Mouse (Mus musculus) kidney, postnatal 0 days (tissue): ENCODE results near the gene Gsn. TPM values are rescaled to one million over a fixed set of nuclear protein-coding genes. Genes with fewer than 3 reads are reported as not detected.

ENCODE experiments used
- ATAC-seq: fragments of 200-750 bp; cut with Nextera tagmentation; replicated peaks from 2 replicates; pipeline ENCODE4 v1.8.0; 2017; ENCODE audit warnings: low read depth, moderate number of reproducible peaks, moderate TSS enrichment, moderate library complexity; ENCODE audit not compliant: low FRiP score
- DNase-seq: peaks from one replicate; pipeline ENCODE4 v3.0.0-alpha.2; 2016; ENCODE audit warnings: low spot score
- H3K27ac ChIP-seq: fragments of 300-500 bp; sonication (generic); 2 replicates; pipeline ENCODE4 v1.5.1; 2014; ENCODE audit warnings: mild to moderate bottlenecking
- H3K27me3 ChIP-seq: fragments of 300-500 bp; sonication (generic); 2 replicates; pipeline ENCODE4 v1.6.1; 2014; ENCODE audit warnings: low read length, mixed read lengths; ENCODE audit not compliant: insufficient read depth
- H3K36me3 ChIP-seq: fragments of 300-500 bp; sonication (generic); 2 replicates; pipeline ENCODE4 v1.6.1; 2014; ENCODE audit warnings: low read length, mixed read lengths; ENCODE audit not compliant: insufficient read depth
- H3K4me1 ChIP-seq: fragments of 300-500 bp; sonication (generic); replicated peaks from 2 replicates; pipeline ENCODE4 v1.6.1; 2014; ENCODE audit warnings: antibody characterized with exemption, low read length, mixed read lengths; ENCODE audit not compliant: insufficient read depth
- H3K4me2 ChIP-seq: fragments of 300-500 bp; sonication (generic); 2 replicates; pipeline ENCODE4 v1.6.1; 2014; ENCODE audit warnings: mild to moderate bottlenecking, low read length, moderate library complexity, mixed read lengths
- H3K4me3 ChIP-seq: fragments of 300-500 bp; sonication (generic); replicated peaks from 2 replicates; pipeline ENCODE4 v1.5.1; 2014; ENCODE audit warnings: low read depth, low read length
- H3K9ac ChIP-seq: fragments of 300-500 bp; sonication (generic); 2 replicates; pipeline ENCODE4 v1.6.1; 2014; ENCODE audit warnings: low read depth, low read length
- H3K9me3 ChIP-seq: fragments of 300-500 bp; sonication (generic); replicated peaks from 2 replicates; pipeline ENCODE4 v1.6.1; 2016; ENCODE audit warnings: low read length, inconsistent platforms, mixed read lengths
- CTCF ChIP-seq: IDR thresholded peaks from 2 replicates; pipeline ENCODE4 v1.5.1; 2016; ENCODE audit warnings: antibody characterized with exemption, low read depth, mild to moderate bottlenecking, moderate library complexity
- WGBS: fragments of 180-500 bp; shearing (Covaris S2); extraction: QIAGEN DNeasy Blood & Tissue Kit; methylation state at CpG from one replicate; pipeline ENCODE4 v1.1.7; 2014; 5-methylcytosine and 5-hydroxymethylcytosine counted together
- polyA plus RNA-seq: library from polyadenylated mRNA; unstranded; fragments of >200 nt; fragmentation: Nextera tagmentation; extraction: Ambion mirVana; gene quantifications from 2 replicates; pipeline ENCODE4 v1.2.1, GENCODE M21; 2015

Gene Gsn
- polyA plus RNA-seq, 1 experiment from 2014 or later, result 159 TPM

GRCm38 (mm10) chr2:35309906-35310493 is 53.8 kb downstream of the Gsn start:
- TF ChIP-seq CTCF, result no peak
- Histone ChIP-seq H3K4me1 (0 out of 2 replicates have a peak, but pooled peaks cover 5% of the 10 kb centered on the region), H3K27ac (no peak overlapping the region), H3K27me3 (no peaks in the 10 kb centered on the region), H3K36me3 (0 out of 2 replicates have a peak, but pooled peaks cover 9% of the 10 kb centered on the region), H3K9me3 (no peaks in the 10 kb centered on the region), H3K4me2 (no peak overlapping the region), H3K9ac (no peak overlapping the region), H3K4me3 (no peak overlapping the region)
- no peak for ATAC-seq
- 91% methylated on average over 4 of the region's 4 CpGs for WGBS
- DNase-seq, result no peak

GRCm38 (mm10) chr2:35314300-35314699 is 58.1 kb downstream of the Gsn start:
- no peaks in the 10 kb centered on the region for H3K9me3 ChIP-seq
- TF ChIP-seq CTCF, result no peak
- ATAC-seq, result no peak

DNA sequence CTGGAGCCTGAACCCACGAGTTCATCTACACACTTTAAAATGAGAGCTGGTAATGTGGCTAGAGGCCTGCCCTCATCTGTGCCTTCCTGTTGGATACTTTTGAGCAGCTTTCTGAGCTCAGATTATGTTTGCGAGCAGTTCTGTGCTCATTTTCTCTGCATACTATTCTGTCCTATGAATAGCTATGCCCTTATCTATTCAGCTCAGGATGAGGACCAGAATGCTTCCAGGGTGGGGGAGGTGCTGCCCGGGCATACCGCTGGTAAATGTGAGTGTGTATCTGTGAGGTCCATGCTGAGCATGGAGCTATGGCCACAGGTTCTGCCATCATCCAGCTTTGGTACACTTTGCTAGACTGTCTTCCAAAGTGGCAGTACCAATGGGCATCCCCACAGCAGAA is 61.4 kb downstream of the Gsn start:
- Histone ChIP-seq H3K4me2 (no peak overlapping the region), H3K4me3 (no peak overlapping the region), H3K27me3 (no peaks in the 10 kb centered on the region), H3K36me3 (0 out of 2 replicates have a peak, but pooled peaks cover 4% of the 10 kb centered on the region), H3K4me1 (0 out of 2 replicates have a peak, but pooled peaks cover 5% of the 10 kb centered on the region), H3K9me3 (no peaks in the 10 kb centered on the region), H3K9ac (no peak overlapping the region), H3K27ac (no peak overlapping the region)
- ATAC-seq, result no peak
- 81% methylated on average over 4 of the region's 4 CpGs for WGBS
- no peak for DNase-seq
- TF ChIP-seq CTCF, result no peak

More at GRCm38 (mm10) chr2:35314300-35314699, 58.1 kb downstream of the Gsn start:
- 0 out of 2 replicates have a peak, but pooled peaks cover 4% of the 10 kb centered on the region for H3K36me3 ChIP-seq
- no peak overlapping the region for H3K27ac ChIP-seq
- WGBS, result 49% methylated on average over 3 of the region's 3 CpGs
- 0 out of 2 replicates have a peak, but pooled peaks cover 5% of the 10 kb centered on the region for H3K4me1 ChIP-seq
- no peak for DNase-seq
- no peak overlapping the region for H3K4me2 ChIP-seq
- H3K4me3 ChIP-seq, result no peak overlapping the region
- H3K9ac ChIP-seq, result no peak overlapping the region
- no peaks in the 10 kb centered on the region for H3K27me3 ChIP-seq

GRCm38 (mm10) chr2:35318405-35318804 is 62.2 kb downstream of the Gsn start:
- H3K36me3 ChIP-seq, result 0 out of 2 replicates have a peak, but pooled peaks cover 4% of the 10 kb centered on the region
- WGBS, result 64% methylated on average over 12 of the region's 12 CpGs
- H3K4me3 ChIP-seq, result no peak overlapping the region
- no peak for ATAC-seq
- no peak overlapping the region for H3K4me2 ChIP-seq
- DNase-seq, result no peak
- H3K4me1 ChIP-seq, result 0 out of 2 replicates have a peak, but pooled peaks cover 5% of the 10 kb centered on the region
- no peak overlapping the region for H3K27ac ChIP-seq
- no peak overlapping the region for H3K9ac ChIP-seq
- no peak for TF ChIP-seq CTCF
- no peaks in the 10 kb centered on the region for H3K9me3 ChIP-seq
- no peaks in the 10 kb centered on the region for H3K27me3 ChIP-seq

GRCm38 (mm10) chr2:35320399-35320798 is 64.2 kb downstream of the Gsn start:
- H3K4me1 ChIP-seq, result no peaks in the 10 kb centered on the region
- ATAC-seq, result no peak
- H3K4me3 ChIP-seq, result no peak overlapping the region
- H3K27ac ChIP-seq, result no peak overlapping the region
- no peaks in the 10 kb centered on the region for H3K27me3 ChIP-seq
- no peak for TF ChIP-seq CTCF
- H3K9ac ChIP-seq, result no peak overlapping the region
- H3K36me3 ChIP-seq, result 0 out of 2 replicates have a peak, but pooled peaks cover 4% of the 10 kb centered on the region
- H3K4me2 ChIP-seq, result no peak overlapping the region
- DNase-seq, result no peak
- WGBS, result 91% methylated on average over 15 of the region's 15 CpGs
- no peaks in the 10 kb centered on the region for H3K9me3 ChIP-seq

DNA sequence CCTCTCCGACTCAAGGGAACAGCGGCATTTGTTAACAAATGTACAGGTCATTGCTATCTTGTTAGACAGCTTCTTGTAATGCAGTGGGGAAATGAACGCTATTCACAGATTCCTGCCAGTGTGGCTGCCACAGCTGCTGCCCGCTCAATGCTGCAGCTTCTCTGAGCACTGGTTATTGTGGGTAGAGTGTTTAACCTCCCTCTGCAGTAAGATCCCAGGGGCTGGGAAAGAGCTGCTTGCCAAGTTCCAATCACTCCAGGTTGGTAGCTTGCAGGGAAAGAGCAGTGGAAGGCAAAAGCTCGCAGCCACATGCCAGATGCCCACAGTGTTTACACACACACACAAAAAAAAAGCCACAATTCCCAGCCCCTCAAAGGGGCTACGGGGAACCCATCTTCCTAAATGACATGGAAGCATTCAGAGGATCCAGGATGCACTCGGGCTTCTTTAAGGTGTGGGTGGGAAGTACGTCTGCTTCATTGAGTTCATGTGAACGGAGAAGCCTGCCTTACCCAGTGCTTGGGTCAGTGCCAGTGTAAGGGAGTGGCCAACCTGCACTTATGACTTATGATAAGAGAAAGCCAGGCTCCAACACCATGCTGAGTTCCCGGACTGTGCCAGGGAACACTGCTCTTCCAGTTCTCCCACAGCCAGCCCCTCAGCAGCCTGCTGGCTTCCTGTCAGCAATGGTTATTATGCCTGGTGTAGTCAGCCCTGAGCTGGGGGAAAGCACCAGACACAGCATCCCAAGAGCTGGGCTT is 66.4 kb downstream of the Gsn start:
- H3K4me1 ChIP-seq, result no peaks in the 10 kb centered on the region
- whole genome bisulfite sequencing, result 59% methylated on average over 10 of the region's 10 CpGs
- H3K27me3 ChIP-seq, result no peaks in the 10 kb centered on the region
- H3K36me3 ChIP-seq, result 0 out of 2 replicates have a peak, but pooled peaks cover 4% of the 10 kb centered on the region
- no peak overlapping the region for H3K9ac ChIP-seq
- no peaks in the 10 kb centered on the region for H3K9me3 ChIP-seq
- H3K4me2 ChIP-seq, result no peak overlapping the region
- H3K27ac ChIP-seq, result no peak overlapping the region
- DNase-seq, result no peak
- no peak overlapping the region for H3K4me3 ChIP-seq
- no peak for TF ChIP-seq CTCF
- ATAC-seq, result no peak
